Mouse (Mus musculus): ENCODE measurements around the gene Kcnip4.

Gene Kcnip4

GRCm38 (mm10) chr5:48371890-48372766, 1152.6 kb downstream of the Kcnip4 start:
- DNase-seq: peak; percentile 93

GRCm38 (mm10) chr5:48349309-48349708, 1175.4 kb downstream of the Kcnip4 start:
- no peak for DNase-seq

GRCm38 (mm10) chr5:48345983-48346648, 1178.6 kb downstream of the Kcnip4 start:
- DNase-seq: no peak

- DNase-seq: no peak
Measured at GRCm38 (mm10) chr5:48345095-48345982, 1179.4 kb downstream of the Kcnip4 start.

GRCm38 (mm10) chr5:48340808-48341433, 1183.8 kb downstream of the Kcnip4 start:
- no peak for DNase-seq
